Mouse (Mus musculus) kidney, postnatal 0 days (tissue): Measurements from ENCODE around the gene Gm40193. TPM values are rescaled to one million over a fixed set of nuclear protein-coding genes. Genes with fewer than 3 reads are reported as not detected.
A peak's percentile ranks its signal among the peaks of the same experiment; 100 is the strongest.

Experiments
- ATAC-seq: fragments of 200-750 bp; cut with Nextera tagmentation; replicated peaks from 2 replicates; pipeline ENCODE4 v1.8.0; 2017; ENCODE audit warnings: low read depth, moderate number of reproducible peaks, moderate TSS enrichment, moderate library complexity; ENCODE audit not compliant: low FRiP score
- DNase-seq: peaks from one replicate; pipeline ENCODE4 v3.0.0-alpha.2; 2016; ENCODE audit warnings: low spot score
- H3K27ac ChIP-seq: fragments of 300-500 bp; sonication (generic); 2 replicates; pipeline ENCODE4 v1.5.1; 2014; ENCODE audit warnings: mild to moderate bottlenecking
- H3K27me3 ChIP-seq: fragments of 300-500 bp; sonication (generic); 2 replicates; pipeline ENCODE4 v1.6.1; 2014; ENCODE audit warnings: low read length, mixed read lengths; ENCODE audit not compliant: insufficient read depth
- H3K36me3 ChIP-seq: fragments of 300-500 bp; sonication (generic); 2 replicates; pipeline ENCODE4 v1.6.1; 2014; ENCODE audit warnings: low read length, mixed read lengths; ENCODE audit not compliant: insufficient read depth
- H3K4me1 ChIP-seq: fragments of 300-500 bp; sonication (generic); replicated peaks from 2 replicates; pipeline ENCODE4 v1.6.1; 2014; ENCODE audit warnings: antibody characterized with exemption, low read length, mixed read lengths; ENCODE audit not compliant: insufficient read depth
- H3K4me2 ChIP-seq: fragments of 300-500 bp; sonication (generic); 2 replicates; pipeline ENCODE4 v1.6.1; 2014; ENCODE audit warnings: mild to moderate bottlenecking, low read length, moderate library complexity, mixed read lengths
- H3K4me3 ChIP-seq: fragments of 300-500 bp; sonication (generic); replicated peaks from 2 replicates; pipeline ENCODE4 v1.5.1; 2014; ENCODE audit warnings: low read depth, low read length
- H3K9ac ChIP-seq: fragments of 300-500 bp; sonication (generic); 2 replicates; pipeline ENCODE4 v1.6.1; 2014; ENCODE audit warnings: low read depth, low read length
- H3K9me3 ChIP-seq: fragments of 300-500 bp; sonication (generic); replicated peaks from 2 replicates; pipeline ENCODE4 v1.6.1; 2016; ENCODE audit warnings: low read length, inconsistent platforms, mixed read lengths
- CTCF ChIP-seq: IDR thresholded peaks from 2 replicates; pipeline ENCODE4 v1.5.1; 2016; ENCODE audit warnings: antibody characterized with exemption, low read depth, mild to moderate bottlenecking, moderate library complexity
- WGBS: fragments of 180-500 bp; shearing (Covaris S2); extraction: QIAGEN DNeasy Blood & Tissue Kit; methylation state at CpG from one replicate; pipeline ENCODE4 v1.1.7; 2014; 5-methylcytosine and 5-hydroxymethylcytosine counted together
- polyA plus RNA-seq: library from polyadenylated mRNA; unstranded; fragments of >200 nt; fragmentation: Nextera tagmentation; extraction: Ambion mirVana; gene quantifications from 2 replicates; pipeline ENCODE4 v1.2.1, GENCODE M21; 2015

Gm40193 gene
- polyA plus RNA-seq, 1 experiment from 2014 or later, result not detected

GRCm38 (mm10) chr11:70489138-70489537, 43.6 kb downstream of the Gm40193 start:
- H3K4me3 ChIP-seq, result no peak overlapping the region
- H3K4me2 ChIP-seq, result no peak overlapping the region
- no peaks in the 10 kb centered on the region for H3K36me3 ChIP-seq
- no peak overlapping the region for H3K9ac ChIP-seq
- H3K27ac ChIP-seq, result no peak overlapping the region
- no peaks in the 10 kb centered on the region for H3K4me1 ChIP-seq
- WGBS, result 80% methylated on average over 3 of the region's 3 CpGs
- no peak for TF ChIP-seq CTCF
- no peaks in the 10 kb centered on the region for H3K9me3 ChIP-seq
- DNase-seq, result no peak
- no peak for ATAC-seq
- no peaks in the 10 kb centered on the region for H3K27me3 ChIP-seq

DNA sequence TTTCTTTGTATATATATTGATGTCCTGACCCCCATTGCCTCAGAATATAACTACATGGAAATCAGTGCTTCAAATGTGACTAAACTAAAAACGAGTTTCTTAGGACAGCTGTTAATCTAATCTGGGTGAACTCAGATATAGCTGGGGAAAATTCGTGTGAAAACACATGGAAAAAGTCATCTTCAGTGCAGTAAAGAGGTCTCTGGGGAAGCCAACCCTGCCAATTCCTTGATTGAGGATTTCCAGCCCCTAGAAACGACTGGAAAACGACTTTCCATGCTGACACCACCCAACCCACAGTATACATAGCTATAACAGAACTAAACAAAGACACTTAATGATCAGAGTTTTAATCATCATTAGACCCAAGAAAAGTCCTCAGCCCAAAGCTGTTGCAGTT, 44.9 kb downstream of the Gm40193 start:
- ATAC-seq, result no peak

GRCm38 (mm10) chr11:70485498-70485897, 47.2 kb downstream of the Gm40193 start:
- H3K27ac ChIP-seq, result no peak overlapping the region

More for the DNA sequence above, 44.9 kb downstream of the Gm40193 start:
- Histone ChIP-seq H3K4me3 (no peak overlapping the region), H3K4me2 (no peak overlapping the region), H3K27ac (no peak overlapping the region), H3K4me1 (no peaks in the 10 kb centered on the region), H3K9me3 (no peaks in the 10 kb centered on the region), H3K36me3 (no peaks in the 10 kb centered on the region), H3K9ac (no peak overlapping the region), H3K27me3 (no peaks in the 10 kb centered on the region)
- no peak for TF ChIP-seq CTCF
- no peak for DNase-seq
- WGBS, result 43% methylated on average over 4 of the region's 4 CpGs

More at GRCm38 (mm10) chr11:70485498-70485897, 47.2 kb downstream of the Gm40193 start:
- H3K9ac ChIP-seq, result no peak overlapping the region
- H3K27me3 ChIP-seq, result no peaks in the 10 kb centered on the region
- 45% methylated on average over 2 of the region's 2 CpGs for WGBS
- no peak overlapping the region for H3K4me3 ChIP-seq
- no peak overlapping the region for H3K4me2 ChIP-seq
- H3K9me3 ChIP-seq, result no peaks in the 10 kb centered on the region
- H3K4me1 ChIP-seq, result no peaks in the 10 kb centered on the region
- TF ChIP-seq CTCF, result no peak
- no peaks in the 10 kb centered on the region for H3K36me3 ChIP-seq
- DNase-seq (peak; percentile 74), ATAC-seq (no peak)

Other genes starting within 250 kb of the Gm40193 start
- 0.10 and 0.16 TPM in 2 replicates for gene Alox12e, start 210.3 kb downstream of the Gm40193 start, polyA plus RNA-seq
- 2.3 and 2.4 TPM in 2 replicates for gene Alox15, start 180.9 kb downstream of the Gm40193 start, polyA plus RNA-seq
- gene Pelp1, start 122.9 kb downstream of the Gm40193 start, polyA plus RNA-seq, result 18.8 and 20.2 TPM in 2 replicates
- gene Arrb2, start 100.3 kb downstream of the Gm40193 start, polyA plus RNA-seq, result 12.0 and 13.5 TPM in 2 replicates
- gene Med11, start 81.0 kb downstream of the Gm40193 start, polyA plus RNA-seq, result 33.5 and 38.3 TPM in 2 replicates
- 0.82 and 1.5 TPM in 2 replicates for gene Zmynd15, start 73.5 kb downstream of the Gm40193 start, polyA plus RNA-seq
- gene Cxcl16, start 73.0 kb downstream of the Gm40193 start, polyA plus RNA-seq, result 16.7 and 17.6 TPM in 2 replicates
- 0.84 and 1.5 TPM in 2 replicates for gene Tm4sf5, start 27.7 kb downstream of the Gm40193 start, polyA plus RNA-seq
- gene Vmo1, start 18.3 kb downstream of the Gm40193 start, polyA plus RNA-seq, result 0.57 and 0.66 TPM in 2 replicates
- 0.56 and 0.87 TPM in 2 replicates for gene Gltpd2, start 13.7 kb downstream of the Gm40193 start, polyA plus RNA-seq
- 686 and 703 TPM in 2 replicates for gene Psmb6, start 7.6 kb downstream of the Gm40193 start, polyA plus RNA-seq
- gene Pld2, start 7.1 kb upstream of the Gm40193 start, polyA plus RNA-seq, result 6.7 and 7.2 TPM in 2 replicates
- 11.5 and 12.1 TPM in 2 replicates for gene Mink1, start 29.9 kb upstream of the Gm40193 start, polyA plus RNA-seq
- not detected in 2 replicates for gene 4930544D05Rik, start 82.9 kb upstream of the Gm40193 start, polyA plus RNA-seq
- 0.25 and 0.29 TPM in 2 replicates for gene Chrne, start 86.3 kb upstream of the Gm40193 start, polyA plus RNA-seq
- gene Gp1ba, start 106.2 kb upstream of the Gm40193 start, polyA plus RNA-seq, result 0.16 and 0.19 TPM in 2 replicates
- 109 and 113 TPM in 2 replicates for gene Rnf167, start 114.3 kb upstream of the Gm40193 start, polyA plus RNA-seq
- 227 and 239 TPM in 2 replicates for gene Slc25a11, start 114.5 kb upstream of the Gm40193 start, polyA plus RNA-seq
- 1,513 and 1,569 TPM in 2 replicates for gene Pfn1, start 121.7 kb upstream of the Gm40193 start, polyA plus RNA-seq
- gene Eno3, start 124.3 kb upstream of the Gm40193 start, polyA plus RNA-seq, result 9.7 and 10.0 TPM in 2 replicates
- 91.5 and 102 TPM in 2 replicates for gene Spag7, start 136.5 kb upstream of the Gm40193 start, polyA plus RNA-seq
- 9.2 and 9.4 TPM in 2 replicates for gene Camta2, start 155.2 kb upstream of the Gm40193 start, polyA plus RNA-seq
- 2.3 and 3.0 TPM in 2 replicates for gene Inca1, start 167.2 kb upstream of the Gm40193 start, polyA plus RNA-seq
- 3.5 and 3.6 TPM in 2 replicates for gene Kif1c, start 167.6 kb upstream of the Gm40193 start, polyA plus RNA-seq
- 7.1 and 7.7 TPM in 2 replicates for gene Zfp3, start 231.3 kb upstream of the Gm40193 start, polyA plus RNA-seq